Mouse (Mus musculus) hindbrain, embryonic 10.5 days (tissue): ENCODE results near the gene Sf3a2. TPM values are rescaled to one million over a fixed set of nuclear protein-coding genes. Genes with fewer than 3 reads are reported as not detected.
"Not testable (repeated sequence)": the region's sequence is repeated elsewhere in the genome, so short reads cannot be mapped to it uniquely, and the experiment has no call there.

ENCODE experiments used
- DNase-seq: peaks from one replicate; pipeline ENCODE4 v3.0.0-alpha.2; 2017; ENCODE audit warnings: low spot score
- H3K27ac ChIP-seq: fragments of 300-500 bp; sonication (generic); 2 replicates; pipeline ENCODE4 v1.5.1; 2016; ENCODE audit warnings: mild to moderate bottlenecking, moderate library complexity
- H3K27me3 ChIP-seq: fragments of 300-500 bp; sonication (generic); 2 replicates; pipeline ENCODE4 v1.6.1; 2016; ENCODE audit warnings: mild to moderate bottlenecking; ENCODE audit not compliant: poor library complexity, insufficient read depth, severe bottlenecking
- H3K36me3 ChIP-seq: fragments of 300-500 bp; sonication (generic); 2 replicates; pipeline ENCODE4 v1.6.1; 2016; ENCODE audit warnings: mild to moderate bottlenecking, moderate library complexity
- H3K4me1 ChIP-seq: fragments of 300-500 bp; sonication (generic); replicated peaks from 2 replicates; pipeline ENCODE4 v1.6.1; 2016; ENCODE audit warnings: mild to moderate bottlenecking
- H3K4me3 ChIP-seq: fragments of 300-500 bp; sonication (generic); 2 replicates; pipeline ENCODE4 v1.5.1; 2016; ENCODE audit warnings: mild to moderate bottlenecking, moderate library complexity
- H3K9me3 ChIP-seq: fragments of 300-500 bp; sonication (generic); 2 replicates; pipeline ENCODE4 v1.6.1; 2016; ENCODE audit warnings: mild to moderate bottlenecking, moderate library complexity
- WGBS: fragments of 180-500 bp; shearing (Covaris S2); methylation state at CpG from one replicate; pipeline ENCODE4 v1.1.7; 2016; 5-methylcytosine and 5-hydroxymethylcytosine counted together
- polyA plus RNA-seq: library from polyadenylated mRNA; unstranded; fragments of >200 nt; fragmentation: Nextera tagmentation; extraction: Ambion mirVana; gene quantifications from 2 replicates; pipeline ENCODE4 v1.2.1, GENCODE M21; 2016

Gene Sf3a2
- polyA plus RNA-seq, 1 experiment from 2014 or later: 119 TPM

DNA sequence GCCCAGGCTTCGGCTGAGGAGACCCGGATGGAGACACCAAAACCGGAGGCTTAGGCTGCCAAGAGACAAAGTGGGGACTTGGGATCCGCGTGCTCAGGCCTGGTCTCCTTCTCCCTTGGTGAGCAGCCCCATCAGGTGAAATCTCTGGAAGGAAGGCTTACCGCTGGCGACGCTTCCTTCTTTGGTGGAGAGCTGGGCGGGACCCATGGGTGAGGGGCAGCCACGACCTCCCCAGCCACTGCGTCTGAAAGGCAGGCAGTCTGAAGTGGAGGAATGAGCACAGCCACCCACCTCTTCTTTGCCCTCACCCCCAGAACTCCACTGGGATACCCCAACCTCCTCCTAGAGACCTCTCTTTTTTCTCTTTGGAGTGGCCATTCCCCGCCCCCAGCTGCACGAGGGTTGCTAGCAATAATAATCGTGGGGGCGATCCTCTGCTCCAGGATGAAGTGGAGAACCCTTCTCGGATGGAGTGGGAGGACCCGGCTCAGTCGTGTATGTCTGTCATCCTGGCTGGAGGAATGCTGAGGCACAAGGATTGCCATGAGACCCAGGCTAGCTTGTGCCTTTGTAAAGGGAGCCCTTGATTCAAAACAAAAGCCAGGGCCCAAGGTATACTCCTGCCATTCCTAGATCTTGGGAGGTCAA, 11.1 kb downstream of the Sf3a2 start:
- Histone ChIP-seq H3K27ac (peak overlapping the region; percentile 76), H3K36me3 (peaks cover 21% of the 10 kb centered on the region), H3K9me3 (no peaks in the 10 kb centered on the region), H3K27me3 (peaks cover 73% of the 10 kb centered on the region), H3K4me3 (peak overlapping the region; percentile 66), H3K4me1 (peaks cover 54% of the 10 kb centered on the region)
- no peak for DNase-seq
- 8% methylated on average over 18 of the region's 18 CpGs for WGBS

- DNase-seq: no peak
- H3K9me3 ChIP-seq: no peaks in the 10 kb centered on the region
- H3K36me3 ChIP-seq: peaks cover 11% of the 10 kb centered on the region
- peak overlapping the region; percentile 16 for H3K4me3 ChIP-seq
- H3K27me3 ChIP-seq: peaks cover 72% of the 10 kb centered on the region
- peak overlapping the region; percentile 36; the same call in 1 of the 2 replicates for H3K27ac ChIP-seq
- peaks cover 54% of the 10 kb centered on the region for H3K4me1 ChIP-seq
- 3% methylated on average over 20 of the region's 20 CpGs for WGBS
Observed at GRCm38 (mm10) chr10:80810084-80810483, 12.1 kb downstream of the Sf3a2 start.

- DNase-seq: no peak
- H3K27me3 ChIP-seq: peaks cover 49% of the 10 kb centered on the region
Observed at GRCm38 (mm10) chr10:80812391-80813041, 14.5 kb downstream of the Sf3a2 start.

DNA sequence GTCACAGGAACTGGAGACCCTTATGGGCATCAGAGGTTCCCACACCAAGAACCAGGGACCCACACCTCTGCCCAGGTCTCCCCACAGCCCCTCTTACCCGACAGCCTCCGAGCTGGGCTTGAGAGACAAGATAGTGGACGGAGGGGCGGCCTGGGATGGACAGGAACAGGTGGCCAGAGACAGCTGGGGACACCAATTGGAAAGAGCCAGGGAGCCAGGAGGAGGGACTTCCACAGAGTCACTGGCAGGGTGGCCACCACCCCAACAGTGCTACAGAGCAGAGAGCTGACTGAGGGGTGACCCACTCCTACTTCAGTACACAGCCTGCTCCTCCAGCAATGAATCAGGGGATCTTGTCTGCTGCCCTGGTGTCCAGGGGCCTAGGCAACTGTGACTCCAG, 15.4 kb downstream of the Sf3a2 start, which contains the start of gene Jsrp1:
Gene Jsrp1, minus strand, starts transcription at position 133 of the 400 bp plus-strand sequence.
- DNase-seq: no peak
- Histone ChIP-seq H3K4me3 (no peak within 1 kb of the TSS), H3K36me3 (no peaks in the 10 kb centered on the region), H3K27me3 (peaks cover 41% of the 10 kb centered on the region), H3K27ac (no peak within 1 kb of the TSS), H3K4me1 (peaks cover 26% of the 10 kb centered on the region), H3K9me3 (no peaks in the 10 kb centered on the region)
- WGBS: 84% methylated on average over 4 of the region's 4 CpGs

More at GRCm38 (mm10) chr10:80812391-80813041, 14.5 kb downstream of the Sf3a2 start:
- Histone ChIP-seq H3K4me3 (no peak overlapping the region), H3K36me3 (no peaks in the 10 kb centered on the region), H3K4me1 (peaks cover 34% of the 10 kb centered on the region), H3K27ac (no peak overlapping the region), H3K9me3 (no peaks in the 10 kb centered on the region)
- 63% methylated on average over 5 of the region's 5 CpGs for WGBS

- no peaks in the 10 kb centered on the region for H3K36me3 ChIP-seq
Observed at GRCm38 (mm10) chr10:80814800-80815199, 16.8 kb downstream of the Sf3a2 start.

GRCm38 (mm10) chr10:80816303-80816702, 18.3 kb downstream of the Sf3a2 start:
- peaks cover 12% of the 10 kb centered on the region; the same call in 1 of the 2 replicates for H3K27me3 ChIP-seq
- not testable (repeated sequence) for H3K27ac ChIP-seq, H3K9me3 ChIP-seq, H3K36me3 ChIP-seq, H3K4me1 ChIP-seq, H3K4me3 ChIP-seq, DNase-seq
- 90% methylated on average over 3 of the region's 3 CpGs for WGBS

More at GRCm38 (mm10) chr10:80814800-80815199, 16.8 kb downstream of the Sf3a2 start:
- no peak for DNase-seq
- Histone ChIP-seq H3K27ac (no peak overlapping the region), H3K4me1 (peaks cover 14% of the 10 kb centered on the region), H3K4me3 (no peak overlapping the region), H3K27me3 (peaks cover 26% of the 10 kb centered on the region), H3K9me3 (no peaks in the 10 kb centered on the region)
- 71% methylated on average over 7 of the region's 7 CpGs for WGBS

- Histone ChIP-seq H3K9me3 (no peaks in the 10 kb centered on the region), H3K27ac (no peak overlapping the region), H3K4me1 (peaks cover 6% of the 10 kb centered on the region; the same call in 1 of the 2 replicates), H3K36me3 (no peaks in the 10 kb centered on the region), H3K27me3 (peaks cover 4% of the 10 kb centered on the region; the same call in 1 of the 2 replicates), H3K4me3 (no peak overlapping the region)
- whole genome bisulfite sequencing: 79% methylated on average over 2 of the region's 2 CpGs
- DNase-seq: no peak
Observed at GRCm38 (mm10) chr10:80817164-80817563, 19.2 kb downstream of the Sf3a2 start.

GRCm38 (mm10) chr10:80817955-80818354, 20.0 kb downstream of the Sf3a2 start:
- not testable (repeated sequence) for H3K4me1 ChIP-seq, H3K4me3 ChIP-seq, H3K27me3 ChIP-seq, H3K9me3 ChIP-seq, H3K27ac ChIP-seq, DNase-seq, H3K36me3 ChIP-seq
- 87% methylated on average over 7 of the region's 7 CpGs for WGBS

DNA sequence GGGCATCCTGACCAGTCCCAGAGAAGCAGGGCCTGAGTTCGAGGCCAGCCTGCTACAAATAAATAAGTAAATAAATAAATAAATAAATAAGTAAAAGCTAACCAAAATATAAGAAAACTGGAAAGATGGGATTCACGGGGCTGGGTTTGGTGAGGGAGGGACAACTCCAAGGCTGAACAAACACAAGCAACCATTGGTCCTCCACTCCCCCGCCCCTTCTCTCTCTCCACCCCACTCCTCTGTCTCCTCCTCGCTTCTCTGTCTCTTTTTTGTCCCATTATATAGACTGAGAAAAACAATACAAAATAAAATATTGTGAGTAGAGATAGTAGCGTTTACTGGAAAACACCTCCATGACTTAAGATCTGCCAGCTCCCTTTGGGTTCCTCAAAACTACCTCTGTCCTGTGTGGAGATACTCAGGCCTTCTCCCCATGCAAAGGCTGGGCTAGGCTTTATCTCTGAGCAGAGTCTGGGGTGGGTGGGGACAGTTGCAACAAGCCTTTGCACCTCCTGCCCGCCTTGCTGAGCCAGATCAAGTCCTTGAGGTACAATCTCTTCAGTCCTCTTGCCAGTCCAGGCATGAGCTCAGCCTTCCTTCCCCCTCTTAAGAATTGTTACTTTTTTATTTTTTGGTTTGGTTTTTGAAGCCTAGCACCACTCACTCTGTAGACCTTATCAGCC, 20.7 kb downstream of the Sf3a2 start:
- Histone ChIP-seq H3K27ac (no peak overlapping the region), H3K9me3 (no peaks in the 10 kb centered on the region), H3K4me3 (no peak overlapping the region), H3K27me3 (no peaks in the 10 kb centered on the region), H3K4me1 (no peaks in the 10 kb centered on the region), H3K36me3 (no peaks in the 10 kb centered on the region)
- WGBS: 51% methylated on average over 6 of the region's 6 CpGs
- DNase-seq: no peak

- WGBS: 61% methylated on average over 3 of the region's 3 CpGs
- H3K27ac ChIP-seq: no peak overlapping the region
- H3K4me3 ChIP-seq: no peak overlapping the region
- H3K36me3 ChIP-seq: no peaks in the 10 kb centered on the region
- H3K27me3 ChIP-seq: no peaks in the 10 kb centered on the region
- 0 out of 2 replicates have a peak, but pooled peaks cover 2% of the 10 kb centered on the region for H3K4me1 ChIP-seq
- no peak for DNase-seq
- no peaks in the 10 kb centered on the region for H3K9me3 ChIP-seq
Observed at GRCm38 (mm10) chr10:80819406-80819805, 21.4 kb downstream of the Sf3a2 start.

DNA sequence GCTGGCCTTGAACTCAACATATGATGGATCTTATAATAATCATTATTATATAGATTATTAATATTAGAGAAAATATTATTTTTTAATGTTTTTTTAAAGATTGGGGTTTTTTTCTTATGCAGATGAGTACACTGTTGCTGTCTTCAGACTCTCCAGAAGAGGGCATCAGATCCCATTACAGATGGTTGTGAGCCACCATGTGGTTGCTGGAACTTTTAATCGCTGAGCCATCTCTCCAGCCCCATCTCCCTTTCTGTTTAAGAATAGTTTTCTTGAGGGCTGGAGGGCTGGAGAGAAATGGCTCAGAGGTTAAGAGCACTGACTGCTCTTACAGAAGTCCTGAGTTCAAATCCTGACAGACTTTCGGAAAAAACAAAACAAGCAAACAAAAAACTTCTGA, 24.0 kb downstream of the Sf3a2 start:
- WGBS: 41% methylated on average over 2 of the region's 2 CpGs

DNA sequence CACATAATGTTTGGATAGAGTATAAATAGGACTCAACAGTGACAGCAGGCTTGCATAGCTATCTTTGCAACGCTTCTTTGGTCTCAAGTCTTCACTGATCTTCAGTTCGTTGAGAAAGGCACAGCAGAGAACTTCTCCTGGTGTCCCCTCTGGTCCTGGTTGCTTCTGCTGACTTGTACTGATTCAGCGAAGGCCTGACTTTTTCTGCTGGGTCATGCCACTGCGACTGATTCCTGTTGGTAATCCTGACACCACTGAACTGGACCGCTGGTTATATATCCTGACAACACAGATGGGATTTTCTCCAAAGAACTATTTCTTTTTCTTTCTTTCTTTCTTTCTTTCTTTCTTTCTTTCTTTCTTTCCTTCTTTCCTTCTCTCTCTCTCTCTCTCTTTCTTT, 24.5 kb downstream of the Sf3a2 start:
- H3K36me3 ChIP-seq: no peaks in the 10 kb centered on the region
- DNase-seq: no peak
- peaks cover 11% of the 10 kb centered on the region for H3K4me1 ChIP-seq
- WGBS: 90% methylated on average over 5 of the region's 5 CpGs
- no peaks in the 10 kb centered on the region for H3K27me3 ChIP-seq
- no peak overlapping the region for H3K4me3 ChIP-seq
- H3K9me3 ChIP-seq: no peaks in the 10 kb centered on the region
- H3K27ac ChIP-seq: no peak overlapping the region

More for the DNA sequence above, 24.0 kb downstream of the Sf3a2 start:
- Histone ChIP-seq H3K9me3 (no peaks in the 10 kb centered on the region), H3K36me3 (no peaks in the 10 kb centered on the region), H3K4me3 (no peak overlapping the region), H3K4me1 (peaks cover 8% of the 10 kb centered on the region), H3K27ac (no peak overlapping the region), H3K27me3 (no peaks in the 10 kb centered on the region)
- DNase-seq: no peak

DNA sequence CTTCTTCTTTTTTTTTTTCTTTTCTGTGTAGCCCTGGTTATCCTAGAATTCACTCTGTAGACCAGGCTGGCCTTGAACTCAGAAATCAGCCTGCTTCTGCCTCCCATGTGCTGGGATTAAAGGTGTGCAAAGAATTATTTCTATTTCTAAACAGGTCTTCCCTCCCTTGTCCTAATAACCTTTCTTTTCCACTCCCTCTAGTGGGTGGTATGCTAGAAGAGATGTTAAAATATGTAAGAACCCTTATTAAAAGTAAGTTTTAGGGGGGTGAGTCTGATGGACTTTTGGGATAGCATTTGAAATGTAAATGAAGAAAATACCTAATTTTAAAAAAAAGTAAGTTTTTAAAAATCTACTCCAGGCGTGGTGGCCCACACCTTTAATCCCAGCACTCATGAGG, 25.3 kb downstream of the Sf3a2 start:
- H3K36me3 ChIP-seq: peaks cover 8% of the 10 kb centered on the region
- DNase-seq: no peak
- 83% methylated on average over 1 of the region's 1 CpGs for whole genome bisulfite sequencing
- H3K4me3 ChIP-seq: no peak overlapping the region
- H3K27ac ChIP-seq: no peak overlapping the region
- H3K4me1 ChIP-seq: peaks cover 19% of the 10 kb centered on the region
- H3K27me3 ChIP-seq: no peaks in the 10 kb centered on the region
- H3K9me3 ChIP-seq: no peaks in the 10 kb centered on the region
